Mouse (Mus musculus): ENCODE measurements around the gene Tescl. TPM values are rescaled to one million over a fixed set of nuclear protein-coding genes. Genes with fewer than 3 reads are reported as not detected.

Tescl gene
- under 1 TPM in 1 of 4 experiments, not detected in 3; 0.50 TPM for total RNA-seq (2022)

DNA sequence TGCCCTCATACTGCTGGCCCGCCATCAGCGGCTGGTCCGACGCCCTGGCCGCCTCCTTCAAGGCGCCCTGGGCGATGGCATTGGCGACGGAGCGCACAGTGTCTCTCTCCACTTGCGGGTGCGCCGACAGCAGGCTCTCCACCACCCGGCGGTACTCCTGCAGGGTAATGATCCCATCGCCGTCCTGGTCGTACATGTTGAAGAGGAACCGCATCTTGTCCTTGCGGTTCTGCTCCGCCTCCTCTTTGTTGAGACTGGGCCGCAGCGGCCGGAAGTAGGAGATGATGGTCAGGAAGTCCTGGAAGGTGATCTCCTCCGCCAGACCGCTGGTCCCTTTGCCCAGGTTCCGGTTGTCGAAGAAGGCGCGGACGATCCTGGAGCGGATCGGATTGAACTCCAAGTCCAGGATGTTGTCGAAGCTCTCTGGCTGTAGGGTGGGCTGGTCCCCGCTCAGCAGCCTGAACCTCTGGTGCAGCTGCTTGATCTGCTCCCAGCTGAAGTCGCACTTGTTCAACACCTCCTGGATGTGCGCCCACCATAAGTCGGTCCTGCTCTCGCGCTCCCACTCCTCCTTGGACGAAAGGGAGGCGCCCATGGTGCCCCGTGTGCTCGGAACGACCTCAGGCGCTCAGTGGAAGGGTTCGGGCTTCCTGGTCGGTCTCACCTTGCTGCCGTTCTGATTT is at the start of gene Tescl:
Gene Tescl, minus strand, starts transcription at position 633 of the 683 bp plus-strand sequence.
- no peak for DNase-seq (ENCODE audit: low spot score)

DNA sequence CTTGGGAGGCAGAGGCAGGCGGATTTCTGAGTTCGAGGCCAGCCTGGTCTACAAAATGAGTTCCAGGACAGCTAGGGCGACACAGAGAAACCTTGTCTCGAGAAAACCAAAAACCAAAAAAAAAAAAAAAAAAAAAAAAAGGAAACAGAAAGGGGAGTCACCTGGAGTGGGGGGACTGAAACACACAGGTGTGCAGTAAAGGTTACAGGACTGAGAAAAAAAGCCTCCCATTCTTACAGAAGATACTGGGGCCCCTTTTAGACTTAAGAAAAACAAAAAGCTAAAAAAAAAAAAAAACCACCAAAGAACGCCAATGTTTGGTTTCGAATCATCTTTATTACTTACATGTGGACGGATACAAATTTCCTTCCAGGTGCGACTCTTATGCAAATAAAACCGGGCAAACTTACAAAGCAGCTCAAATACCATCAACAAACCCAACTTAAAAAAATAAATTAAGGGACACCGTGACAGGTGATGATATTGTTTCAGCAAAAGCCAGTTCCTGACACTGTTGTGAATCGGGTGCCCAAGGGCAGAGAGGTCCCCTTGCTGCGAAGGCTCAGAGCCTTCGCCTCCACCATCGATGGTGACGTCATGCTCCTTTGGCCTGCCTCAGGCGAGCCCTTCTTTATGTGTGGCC is 49.1 kb upstream of the Tescl start:
- DNase-seq (ENCODE audit: low spot score), result no peak

DNA sequence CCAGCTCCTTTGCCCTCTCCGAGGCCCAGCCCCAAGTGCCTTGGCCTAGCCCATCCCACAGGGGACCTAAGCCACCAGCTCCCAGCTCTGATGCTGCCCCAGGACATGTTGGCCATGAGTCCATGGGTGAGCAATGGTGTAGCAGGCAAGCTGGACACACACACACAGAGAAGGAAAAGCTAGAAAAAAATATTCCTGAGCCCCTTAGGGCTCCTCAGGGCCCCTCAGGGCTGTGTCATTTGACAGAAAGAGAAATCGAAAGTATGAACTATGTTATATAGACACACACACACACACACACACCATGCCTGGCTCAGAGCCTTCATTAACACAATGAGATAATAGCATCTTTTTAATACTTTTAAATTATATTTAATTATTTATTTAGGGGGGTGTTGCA is 46.6 kb upstream of the Tescl start:
- no peak for DNase-seq (ENCODE audit: low spot score)

DNA sequence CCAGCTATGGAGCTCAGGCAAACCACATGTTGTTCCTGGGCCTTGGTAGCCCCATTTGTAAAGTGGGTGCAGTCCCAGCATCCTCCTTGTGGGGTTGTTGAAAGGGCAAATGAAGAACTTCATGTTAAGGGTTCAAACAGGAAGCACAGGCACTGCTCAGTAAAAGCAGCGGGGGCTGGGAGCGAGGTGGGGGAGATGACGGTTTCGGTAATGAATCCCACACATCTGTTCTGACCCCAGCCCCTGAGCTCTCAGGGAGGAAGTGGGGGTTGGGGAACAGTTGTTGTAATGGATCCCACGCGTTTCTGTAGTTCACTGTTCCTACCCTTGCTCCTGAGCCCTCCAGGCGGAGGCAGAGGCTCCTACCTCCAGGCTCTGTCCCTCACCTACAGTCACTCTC is 46.2 kb upstream of the Tescl start:
- DNase-seq (ENCODE audit: low spot score), result no peak

DNA sequence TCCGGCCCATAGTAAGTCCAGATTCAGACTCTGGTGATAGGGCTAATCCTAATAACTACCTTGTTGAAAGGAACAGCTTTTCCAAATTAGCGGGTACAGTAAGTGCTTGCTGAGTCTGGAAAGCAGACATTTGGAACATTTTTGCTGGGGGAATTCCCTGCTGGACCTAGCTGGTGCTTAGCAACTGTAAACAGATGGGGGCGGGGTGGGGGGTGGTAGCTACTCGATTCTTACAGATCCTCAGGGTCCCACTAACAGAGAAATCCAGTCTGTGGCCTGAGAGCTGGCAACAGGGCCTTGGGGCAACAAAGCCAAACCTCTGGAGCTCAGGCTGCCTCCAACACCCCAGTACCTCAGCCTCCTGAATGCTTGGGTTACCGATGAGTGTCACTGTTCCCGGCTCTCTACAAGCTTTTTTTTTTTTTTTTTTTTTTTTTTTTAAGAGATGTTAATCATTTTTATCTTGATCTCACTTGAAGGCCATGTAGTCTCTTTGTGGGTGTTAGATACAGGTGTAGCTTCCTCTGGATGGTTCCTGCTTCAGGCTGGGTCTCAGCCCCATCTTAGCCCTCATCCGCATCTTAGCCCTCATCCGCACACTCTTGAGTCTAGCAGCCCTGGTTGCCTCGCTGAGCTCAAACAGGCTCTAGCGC is 44.4 kb upstream of the Tescl start:
- DNase-seq (ENCODE audit: low spot score), result no peak

DNA sequence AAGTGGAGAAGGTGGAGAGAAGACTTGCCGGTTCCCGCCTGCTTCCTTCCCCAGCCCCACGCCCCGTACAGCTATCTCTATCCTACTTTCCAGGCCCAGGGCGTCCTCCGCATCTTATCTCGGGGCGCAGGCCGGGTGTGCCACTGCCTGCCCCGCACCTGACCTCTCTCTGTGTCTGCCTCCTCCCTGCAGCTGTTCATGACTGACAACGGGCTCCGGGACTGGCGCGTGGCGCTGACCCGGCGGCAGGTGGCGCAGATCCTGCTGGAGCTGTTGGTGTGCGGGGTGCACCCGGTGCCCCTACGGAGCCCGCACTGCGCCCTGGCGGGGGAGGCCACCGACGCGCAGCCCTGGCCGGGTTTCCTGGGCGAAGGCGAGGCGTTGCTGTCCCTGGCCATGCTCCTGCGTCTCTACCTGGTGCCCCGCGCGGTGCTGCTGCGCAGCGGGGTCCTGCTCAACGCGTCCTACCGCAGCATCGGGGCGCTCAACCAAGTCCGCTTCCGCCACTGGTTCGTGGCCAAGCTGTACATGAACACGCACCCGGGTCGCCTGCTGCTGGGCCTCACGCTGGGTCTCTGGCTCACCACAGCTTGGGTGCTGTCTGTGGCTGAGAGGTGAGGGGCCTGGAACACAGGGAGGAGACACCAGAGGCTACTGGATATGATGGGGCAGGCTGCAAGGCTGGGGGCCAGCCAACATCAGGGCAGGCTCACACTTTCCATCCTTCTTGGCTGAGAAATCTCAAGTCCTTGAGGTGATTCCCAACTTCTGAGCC is 43.5 kb upstream of the Tescl start:
- no peak for DNase-seq (ENCODE audit: low spot score)

DNA sequence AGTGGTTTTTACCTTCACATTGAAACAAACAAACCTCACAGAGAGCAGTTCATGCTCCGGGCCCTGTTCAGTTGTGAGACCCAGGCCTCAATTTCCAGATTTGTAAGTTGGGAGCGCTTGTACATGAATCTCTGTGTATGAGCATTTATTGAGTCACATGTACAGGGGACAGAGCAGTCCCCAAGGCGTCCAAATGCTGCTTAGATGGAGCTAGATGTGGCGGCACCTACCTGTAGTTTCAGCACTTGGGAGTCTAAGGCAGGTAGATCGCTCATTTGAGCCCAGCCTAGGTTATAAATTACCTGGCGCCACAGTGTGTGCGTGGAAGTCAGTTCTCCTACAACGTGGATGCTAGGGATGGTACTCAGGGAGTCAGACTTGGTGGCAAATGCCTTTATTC is 42.7 kb upstream of the Tescl start:
- no peak for DNase-seq (ENCODE audit: low spot score)

DNA sequence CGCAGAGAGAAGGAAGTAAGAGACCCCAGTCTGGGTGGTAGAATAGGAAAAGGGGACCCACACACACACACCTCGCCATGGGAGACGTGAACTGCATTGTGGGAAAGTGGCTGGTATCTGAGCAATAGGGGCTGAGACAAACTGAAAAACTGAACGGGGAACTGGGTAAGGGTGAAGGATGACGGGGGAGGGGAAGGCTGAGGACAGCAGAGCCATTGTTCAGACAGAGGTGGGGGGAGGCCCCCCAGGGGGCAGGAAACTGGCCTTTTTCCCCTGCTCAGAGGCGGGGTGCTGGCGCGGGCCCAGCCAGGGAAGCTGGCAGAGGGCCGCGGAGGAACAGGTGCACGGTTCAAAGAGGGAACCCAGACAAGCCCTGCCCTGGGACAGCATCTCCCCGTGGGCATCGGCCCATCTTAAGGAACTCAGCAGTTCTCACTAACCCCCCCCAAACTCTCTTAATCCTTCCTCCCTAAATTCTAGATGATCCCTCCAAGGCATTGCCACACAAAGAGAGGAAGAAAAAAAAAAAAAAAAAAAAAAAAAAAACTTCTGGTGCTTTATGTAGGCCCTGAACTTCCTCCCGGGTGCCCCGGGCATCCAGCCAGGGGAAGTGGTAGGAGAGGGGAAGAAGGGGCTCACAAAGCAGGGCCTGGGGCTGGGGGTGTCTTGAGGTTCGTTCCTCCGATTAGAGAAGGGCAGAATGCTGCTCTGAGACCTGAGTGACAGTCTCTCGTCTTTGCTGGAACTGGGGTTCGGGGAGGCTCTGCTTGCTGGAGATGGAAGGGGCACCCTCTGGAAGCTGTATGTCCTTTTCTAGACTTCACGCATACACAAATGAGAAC is 40.0 kb upstream of the Tescl start:
- no peak for DNase-seq (ENCODE audit: low spot score)

DNA sequence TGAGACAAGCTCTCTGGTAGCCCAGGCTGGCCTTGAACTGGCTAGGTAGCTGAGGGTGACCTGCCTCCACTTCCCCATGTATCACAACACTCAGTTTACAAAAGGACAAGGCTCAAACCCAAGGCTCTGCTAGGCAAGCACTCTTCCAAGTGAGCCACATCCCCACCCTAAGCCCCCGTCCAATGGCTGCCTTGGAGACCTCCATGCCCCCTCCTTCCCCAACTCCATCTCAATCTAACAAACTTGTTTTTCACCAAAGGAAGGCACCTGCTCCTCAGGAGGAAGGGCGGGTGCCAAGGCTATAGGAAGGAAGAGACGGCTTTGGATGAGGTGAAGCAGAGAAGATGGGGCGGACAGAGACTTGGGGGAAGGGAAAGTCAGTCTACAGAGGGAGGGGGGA is 39.0 kb upstream of the Tescl start:
- DNase-seq (ENCODE audit: low spot score), result no peak

DNA sequence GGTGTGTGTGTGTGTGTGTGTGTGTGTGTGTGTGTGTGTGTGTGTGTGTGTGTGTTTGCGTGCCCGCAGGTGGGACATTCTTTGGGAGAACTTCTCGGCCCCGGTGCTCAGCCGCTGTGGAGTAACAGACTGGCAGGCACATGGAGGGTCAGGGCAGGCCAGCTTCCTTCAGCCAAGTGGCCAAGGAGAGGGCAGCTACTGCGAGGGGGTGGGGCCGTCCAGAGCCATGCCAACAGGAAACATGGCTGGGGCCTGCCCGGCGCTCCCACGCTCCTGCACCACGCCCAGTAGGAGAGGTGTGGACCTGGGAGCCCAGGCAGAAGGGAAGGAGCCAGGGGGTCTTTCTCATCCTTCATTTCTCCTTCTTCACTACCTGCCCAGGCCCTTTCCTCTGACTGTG is 38.6 kb upstream of the Tescl start:
- DNase-seq (ENCODE audit: low spot score), result no peak

DNA sequence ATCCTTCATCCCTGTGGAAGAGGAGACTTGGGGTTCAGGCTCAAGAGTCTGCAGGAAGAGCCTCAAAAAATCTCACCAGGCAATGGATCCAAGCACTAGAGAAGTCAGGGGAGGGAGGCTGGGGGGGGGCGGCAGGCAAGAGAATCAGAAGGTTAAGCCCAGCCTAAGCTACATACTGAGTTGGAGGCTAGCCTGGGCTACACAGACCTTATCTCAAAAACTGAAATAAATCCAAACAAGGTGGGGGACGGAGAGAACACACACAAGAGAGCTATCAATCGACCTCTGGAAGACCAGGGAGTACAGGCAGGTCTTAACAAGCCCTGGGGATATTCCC is 38.0 kb upstream of the Tescl start:
- DNase-seq (ENCODE audit: low spot score), result no peak

DNA sequence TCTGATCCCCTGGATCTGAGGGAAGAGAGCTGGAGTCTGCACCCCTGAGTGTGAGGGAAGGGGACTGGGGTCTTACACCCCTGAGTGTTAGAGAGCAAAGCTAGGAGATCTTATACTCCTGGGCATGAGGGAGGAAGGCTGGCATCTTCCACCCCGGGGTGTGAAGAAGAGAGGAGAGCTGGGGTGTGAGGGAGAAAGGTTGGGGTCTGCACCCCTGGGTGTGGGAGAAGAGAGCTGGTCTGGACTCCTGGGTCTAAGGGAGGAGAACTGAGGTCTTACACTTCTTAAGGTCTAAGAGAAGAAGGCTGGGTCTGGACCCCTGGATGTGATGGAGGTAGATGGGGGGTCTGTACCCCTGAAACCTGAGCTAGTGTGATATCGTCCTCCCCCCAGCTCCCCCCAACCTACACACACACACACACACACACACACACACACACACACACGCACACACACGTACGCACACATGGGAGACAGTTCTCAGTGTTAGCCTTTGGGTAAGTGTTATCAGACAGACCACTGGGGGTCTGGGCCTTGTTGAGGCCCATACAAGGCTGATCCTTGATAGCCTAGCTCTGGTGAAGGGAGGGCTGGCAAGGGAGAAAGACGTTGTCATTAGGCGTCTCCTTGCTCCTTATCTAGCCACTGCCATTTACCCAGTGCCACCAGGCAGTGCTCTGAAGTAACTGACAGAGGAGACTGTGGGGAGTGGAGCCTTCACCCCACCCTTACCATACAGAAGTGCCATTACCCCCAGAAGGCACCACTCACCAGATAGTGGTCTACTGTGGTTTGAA is 37.5 kb upstream of the Tescl start:
- DNase-seq (ENCODE audit: low spot score), result no peak

DNA sequence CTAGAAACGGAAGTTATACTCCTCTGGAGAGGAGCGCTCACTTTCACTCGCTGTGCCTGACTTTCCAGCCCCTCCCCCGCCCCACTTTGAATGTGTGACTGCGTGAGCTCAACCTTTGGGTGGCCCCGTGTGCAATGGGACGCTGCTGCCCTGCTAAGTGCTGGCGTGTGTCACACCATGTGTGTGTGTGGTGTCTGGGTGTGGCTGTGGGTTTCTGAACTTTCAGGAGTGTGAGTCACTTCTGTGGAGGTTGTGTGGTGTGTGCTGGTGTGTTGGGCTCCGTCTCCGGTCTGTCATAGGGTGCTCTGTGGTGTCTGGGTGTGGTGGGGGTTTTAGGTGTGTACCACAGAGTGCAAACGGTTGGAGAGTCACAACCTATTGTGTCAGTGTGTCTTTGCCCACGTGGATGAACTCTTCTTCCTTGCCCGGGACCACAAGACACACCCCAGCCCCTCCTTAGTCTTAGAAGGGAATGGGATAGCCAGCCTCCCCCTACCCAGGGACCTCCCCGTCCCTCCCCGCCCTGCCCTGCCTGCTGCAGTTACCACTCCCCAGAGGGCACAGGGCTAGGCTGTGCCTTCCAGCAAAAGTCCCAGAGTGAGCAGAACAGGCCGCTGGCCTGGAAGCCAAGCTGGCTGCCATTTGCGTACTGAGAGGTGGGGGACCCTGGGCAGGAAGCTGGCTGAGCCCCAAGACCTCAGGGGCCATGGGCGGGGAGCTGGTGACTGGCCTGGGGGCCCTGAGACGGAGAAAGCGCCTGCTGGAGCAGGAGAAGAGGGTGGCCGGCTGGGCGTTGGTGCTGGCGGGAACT is 36.2 kb upstream of the Tescl start, which contains the start of gene Kcnn4:
Gene Kcnn4, plus strand, starts transcription at position 533 of the 811 bp plus-strand sequence.
- DNase-seq (ENCODE audit: low spot score), result no peak

DNA sequence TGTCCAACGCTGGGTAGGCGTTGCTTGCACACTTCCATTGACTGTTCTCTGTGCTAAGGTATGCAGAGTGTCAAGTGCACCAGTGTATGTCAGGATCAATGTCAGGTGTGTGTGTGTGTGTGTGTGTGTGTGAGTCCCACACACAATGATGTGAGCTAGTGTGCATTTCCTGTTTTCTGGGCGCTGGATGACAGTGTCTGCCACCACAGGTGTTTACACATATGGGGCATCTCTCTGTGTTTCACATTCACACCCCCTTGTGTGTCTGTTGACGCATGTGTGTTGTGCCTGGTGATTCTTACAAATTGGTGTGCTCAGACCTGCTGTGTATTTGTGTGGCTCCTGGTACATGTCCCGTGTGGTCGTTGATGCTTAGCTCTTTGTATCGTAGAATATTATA is 35.2 kb upstream of the Tescl start:
- no peak for DNase-seq (ENCODE audit: low spot score)

DNA sequence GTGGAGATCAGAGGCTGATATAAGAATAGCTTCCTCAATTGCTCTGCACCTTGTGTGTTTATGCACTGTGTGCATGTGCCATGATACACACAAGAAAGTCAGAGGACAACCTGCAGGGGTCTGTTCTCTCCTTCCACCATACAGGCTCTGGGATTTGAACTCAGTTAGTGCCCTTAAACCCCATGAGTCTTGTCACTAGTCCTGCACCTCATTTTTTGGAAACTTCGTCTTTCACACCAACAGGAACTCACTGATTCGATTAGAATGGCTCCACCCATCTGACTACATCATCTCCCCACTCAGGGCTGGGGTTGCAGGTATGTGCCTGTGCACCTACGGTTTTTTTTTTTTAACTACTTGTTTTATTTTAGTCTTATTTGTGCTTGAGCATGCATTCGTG is 34.5 kb upstream of the Tescl start:
- DNase-seq (ENCODE audit: low spot score), result no peak

DNA sequence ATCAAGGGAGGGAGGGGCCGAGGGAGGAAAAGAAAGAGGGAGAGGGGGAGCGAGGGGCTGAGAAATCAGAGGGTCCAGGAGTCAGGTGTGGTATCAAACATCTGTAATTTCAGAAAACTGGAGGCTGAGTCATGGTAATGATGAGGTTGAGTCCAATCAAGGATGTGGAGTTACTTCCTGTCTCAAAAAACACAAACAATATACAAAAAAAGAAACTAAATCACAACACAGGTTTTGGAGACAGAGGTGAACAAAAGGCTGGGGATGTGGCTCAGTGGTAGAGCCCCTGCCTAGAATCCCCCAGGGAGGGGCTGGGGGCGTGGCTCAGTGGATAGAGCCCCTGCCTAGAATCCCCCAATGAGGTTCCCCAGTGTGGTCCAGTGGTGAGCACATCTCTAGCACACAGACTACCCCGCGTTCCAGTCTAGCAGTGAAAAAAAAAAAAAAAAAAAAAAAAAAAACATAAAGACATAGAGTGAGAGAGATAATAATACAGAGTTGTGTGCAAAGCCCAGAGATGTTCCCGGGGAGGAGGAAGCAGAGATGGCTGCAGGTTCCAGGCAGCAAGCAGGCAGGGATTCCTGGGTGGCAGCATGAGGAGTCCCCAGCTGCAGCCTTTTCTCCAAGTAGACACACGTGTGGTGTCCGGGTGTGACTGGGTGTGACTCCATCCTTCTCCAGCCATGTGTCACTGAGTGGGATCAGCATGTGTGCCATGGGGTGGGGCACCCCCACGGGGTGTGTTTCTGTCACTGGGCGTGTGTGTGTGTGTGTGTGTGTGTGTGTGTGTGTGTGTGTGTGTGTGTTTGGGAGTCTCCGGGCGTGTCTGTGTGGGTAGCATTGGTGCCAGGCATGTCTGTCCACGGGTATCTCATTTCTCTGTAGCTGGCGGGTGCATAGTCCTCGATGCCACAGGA is 33.2 kb upstream of the Tescl start:
- DNase-seq (ENCODE audit: low spot score), result no peak

DNA sequence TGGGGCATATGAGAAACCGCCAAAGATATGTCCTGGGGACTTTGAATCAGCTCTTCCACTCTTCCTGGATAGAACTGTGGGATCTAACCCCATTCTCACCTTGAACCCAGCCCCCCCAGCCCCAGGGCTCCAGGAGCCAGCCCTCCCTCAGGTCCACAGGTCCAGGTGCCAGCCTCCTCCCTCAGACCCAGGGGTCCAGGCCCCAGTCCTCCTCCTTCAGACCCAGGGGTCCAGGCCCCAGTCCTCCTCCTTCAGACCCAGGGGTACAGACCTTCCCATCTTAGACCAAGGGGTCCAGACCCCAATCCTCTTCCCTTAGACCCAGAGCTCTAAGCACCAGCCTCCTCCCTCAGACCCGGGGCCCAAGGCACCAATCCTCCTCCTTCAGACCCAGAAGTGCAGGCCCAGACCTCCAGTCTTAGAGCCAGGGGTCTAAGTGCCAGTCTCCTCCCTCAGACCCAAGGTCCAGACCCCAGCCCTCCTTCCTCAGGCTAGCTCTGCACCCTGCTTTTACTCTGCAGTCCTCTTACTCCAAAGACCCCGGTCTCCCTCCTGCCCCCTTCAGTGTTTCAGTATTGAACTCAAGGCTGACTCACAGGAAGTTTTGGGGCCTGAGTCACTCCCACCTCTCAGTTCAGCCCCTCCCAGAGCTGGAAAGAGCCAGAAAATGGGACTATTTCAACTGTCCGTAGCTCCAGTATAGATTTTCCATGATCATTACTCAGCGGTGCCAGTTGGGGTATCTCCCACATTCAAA is 31.7 kb upstream of the Tescl start:
- no peak for DNase-seq (ENCODE audit: low spot score)

DNA sequence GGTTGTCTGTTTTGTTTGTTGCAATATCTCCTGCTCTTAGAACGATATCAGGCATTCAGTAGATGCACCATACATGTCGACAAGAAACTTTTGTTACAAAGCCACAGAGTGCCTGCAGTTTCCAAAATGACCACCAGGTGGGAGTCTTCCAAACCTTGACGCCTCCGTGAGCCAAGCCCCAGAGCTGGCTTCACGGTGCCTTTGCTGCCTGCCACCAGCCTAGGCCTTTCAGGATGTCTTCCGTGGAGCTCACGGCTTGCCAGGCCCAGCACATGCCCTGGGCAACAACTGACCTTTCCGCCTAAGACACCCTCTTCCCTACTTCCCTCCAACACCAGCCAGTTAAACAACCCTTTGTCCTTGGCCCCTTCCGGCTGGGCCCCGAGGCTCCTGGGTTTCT is 31.1 kb upstream of the Tescl start:
- DNase-seq (ENCODE audit: low spot score), result peak; percentile 80

Measured in heart, adult 8-10 months (tissue).